Mouse (Mus musculus) lung, adult 18-20 months (tissue): ENCODE results near the gene Tmprss11d.
"Not testable (repeated sequence)": the region's sequence is repeated elsewhere in the genome, so short reads cannot be mapped to it uniquely, and the experiment has no call there.

Experiments
- DNase-seq, 2 experiments: peaks; one replicate each; pipeline ENCODE4 v3.0.0; 2022; ENCODE audit warnings: mixed read lengths in 2 of 2

Tmprss11d gene

DNA sequence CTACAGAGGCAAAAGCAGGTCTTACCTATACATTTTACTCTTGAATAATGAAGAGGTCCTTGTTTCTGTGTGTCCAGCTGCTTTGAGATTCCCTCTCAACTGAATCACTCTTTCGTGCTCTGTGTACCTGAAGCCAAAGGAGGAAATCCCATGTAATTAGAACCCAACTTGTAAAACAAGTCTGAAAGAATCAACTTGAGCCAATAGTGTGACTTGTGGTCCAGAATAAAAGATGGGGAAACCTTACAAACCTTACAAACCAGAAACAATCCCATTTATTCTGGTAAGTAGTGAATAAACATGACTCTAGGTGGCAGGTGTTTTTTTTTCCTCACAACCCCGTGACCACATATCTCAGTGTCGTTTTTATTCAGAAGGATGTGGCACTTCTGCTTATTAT, at the start of gene Tmprss11d:
Tmprss11d (minus strand) TSS at position 101 of the 400 bp plus-strand sequence.
- DNase-seq = no peak

GRCm38 (mm10) chr5:86421323-86422028, 48.3 kb upstream of the Tmprss11d start:
- no peak for DNase-seq

- no peak for DNase-seq
Measured at GRCm38 (mm10) chr5:86419494-86419893, 46.3 kb upstream of the Tmprss11d start.

- no peak for DNase-seq
Measured at GRCm38 (mm10) chr5:86414280-86414679, 41.1 kb upstream of the Tmprss11d start.

- DNase-seq = no peak
Measured at GRCm38 (mm10) chr5:86410815-86411214, 37.6 kb upstream of the Tmprss11d start.

GRCm38 (mm10) chr5:86407941-86408340, 34.7 kb upstream of the Tmprss11d start:
- no peak for DNase-seq

DNA sequence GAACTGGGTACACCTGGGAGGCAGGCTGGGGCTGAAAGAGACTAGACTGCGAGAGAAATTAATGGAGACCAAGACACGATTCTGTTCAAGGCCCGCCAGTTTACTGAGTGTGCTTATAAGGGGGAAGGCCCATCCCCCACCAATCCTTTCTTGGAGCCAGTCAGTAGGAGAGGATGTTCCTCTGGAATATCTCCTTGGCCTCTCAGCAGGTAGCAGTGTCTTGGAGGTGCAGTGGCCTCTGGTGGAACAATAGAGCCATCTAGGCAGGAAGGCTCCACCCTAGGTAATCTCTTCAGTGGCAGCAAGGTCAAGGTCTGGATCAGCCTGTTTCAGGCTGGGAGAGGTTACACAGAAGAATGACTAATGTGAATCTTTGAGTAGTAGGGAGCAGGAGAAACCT, 34.0 kb upstream of the Tmprss11d start:
- DNase-seq = no peak

DNA sequence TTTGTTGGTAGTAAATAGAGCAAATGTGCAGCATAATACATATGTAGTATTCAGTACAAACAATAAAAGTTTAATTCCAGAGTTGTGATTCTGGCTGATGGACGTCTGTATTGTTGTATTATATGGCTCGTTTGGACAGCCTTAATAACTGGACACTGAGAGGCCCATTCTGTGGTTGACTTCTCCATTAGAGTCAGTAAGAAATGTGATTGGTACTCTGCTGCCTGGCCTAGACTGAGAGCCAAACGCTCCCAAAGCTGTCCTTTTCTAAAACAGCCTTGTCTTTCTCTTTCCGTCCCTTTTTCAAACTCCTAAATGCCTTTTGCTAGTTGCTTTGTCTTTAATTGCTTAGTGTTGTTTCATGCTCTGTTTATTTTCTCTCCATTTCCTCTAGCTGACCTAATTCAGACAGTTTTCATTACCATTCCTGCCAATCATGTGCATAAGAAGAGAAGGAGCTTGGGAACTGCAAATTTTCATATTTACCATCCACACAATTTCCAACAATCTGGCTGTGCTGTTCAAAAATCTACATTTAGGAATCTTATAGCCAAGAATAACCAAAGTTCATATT, 13.7 kb downstream of the Tmprss11d start:
- DNase-seq = no peak

- DNase-seq = peak in 1 of 2 experiments; percentile 4
Measured at GRCm38 (mm10) chr5:86352966-86353365, 20.3 kb downstream of the Tmprss11d start.

GRCm38 (mm10) chr5:86318018-86318956, 54.9 kb downstream of the Tmprss11d start:
- not testable (repeated sequence) for DNase-seq

GRCm38 (mm10) chr5:86306116-86306515, 67.1 kb downstream of the Tmprss11d start:
- no peak for DNase-seq

DNA sequence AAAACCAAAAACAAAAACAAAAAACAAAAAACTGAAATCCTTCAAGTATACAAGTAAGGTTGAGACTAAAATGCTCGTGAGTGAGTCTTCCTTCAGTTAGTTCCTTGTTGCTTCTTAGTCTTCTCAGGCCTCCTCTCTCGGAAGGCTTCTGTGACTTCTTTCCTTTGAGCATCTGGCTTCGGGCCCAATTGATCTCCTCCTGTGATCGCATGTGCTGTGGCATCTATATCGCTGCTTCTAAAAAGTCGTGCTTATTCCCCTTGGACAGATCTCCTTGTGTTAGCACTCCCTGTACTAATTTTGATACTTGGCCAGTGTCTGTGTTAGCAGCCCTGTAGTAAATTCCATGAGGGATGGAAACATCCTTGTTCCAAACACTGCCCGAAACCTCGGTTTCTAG, 69.3 kb downstream of the Tmprss11d start:
- DNase-seq = no peak

GRCm38 (mm10) chr5:86289208-86289607, 84.0 kb downstream of the Tmprss11d start, which contains the start of gene Tmprss11c:
TSS of gene Tmprss11c (minus strand) at chr5:86289308.
- no peak for DNase-seq
